ENCODE assay signal across 9 mouse cellular contexts in the genomic region with DNA sequence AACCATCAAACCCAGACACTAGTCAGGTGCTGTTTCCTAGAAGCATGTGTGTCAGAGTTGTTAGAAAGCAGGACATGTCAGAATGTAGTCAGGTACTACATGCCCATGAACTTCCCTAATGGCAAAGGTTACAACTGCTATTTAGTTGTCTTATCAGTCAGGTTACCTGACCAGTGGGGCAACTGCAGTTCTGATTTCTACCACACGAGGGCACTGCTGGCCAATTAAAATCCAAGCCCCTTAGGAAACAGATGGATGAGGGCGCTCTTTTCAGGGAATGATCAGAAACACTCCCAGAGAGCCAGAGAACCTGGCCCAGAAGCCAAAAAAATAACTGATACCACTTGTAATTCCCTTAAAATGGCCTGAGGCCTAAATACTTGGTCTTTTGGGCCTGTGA.
A peak's percentile ranks its signal among the peaks of the same experiment; 100 is the strongest.
DNase-seq lines count a peak whose midpoint lies in the region; TF ChIP-seq lines count a peak whose summit lies in the region.
"Had no signal": no experiment of that assay in that cellular context is flagged by ENCODE, and none has a peak within 500 bp of the region (broad histone marks: within the 10 kb centered on the region; RNA-seq: fewer than 3 reads in every experiment).

No protein-coding gene starts in this region.

- 10% methylated on average over 2 of the region's 2 CpGs for WGBS in lung, adult 2 months

- H3K4me1 ChIP-seq in lung, adult 2 months (ENCODE audit: control insufficient read depth, insufficient read depth, low read length), result no peaks in the 10 kb centered on the region
- H3K4me1 ChIP-seq: lung, embryonic 15.5 days had no signal

- peak; percentile 80 for DNase-seq in ES-CJ7 (ENCODE audit: low read depth, low spot score)
- DNase-seq in adrenal gland, postnatal 14 days, result peak; percentile 87
- DNase-seq in embryo, embryonic 9.5 days (ENCODE audit: extremely low spot score), result peak; percentile 84
- DNase-seq in gonadal fat pad, adult 2 months (ENCODE audit: low read depth), result peak; percentile 17
- peak; percentile 73 to 91 for DNase-seq in kidney, postnatal 36 days
- peak; percentile 85 for DNase-seq in lung, adult 2 months
- peak; percentile 82 for DNase-seq in right cerebral cortex, postnatal 14 days
- DNase-seq in urinary bladder, postnatal 14 days (ENCODE audit: low spot score), result peak; percentile 82

- no peak overlapping the region for H3K4me3 ChIP-seq in lung, adult 2 months (replicated peaks; ENCODE audit: extremely low read depth, low read depth, low read length)
- H3K4me3 ChIP-seq: lung, embryonic 15.5 days had no signal

- no peak for TF ChIP-seq POLR2A in lung, adult 2 months (IDR thresholded peaks at IDR 0.05; ENCODE audit: borderline replicate concordance, extremely low read depth, low read depth, low read length)

- peak; percentile 68 for TF ChIP-seq CTCF in lung, adult 2 months (IDR thresholded peaks at IDR 0.05; ENCODE audit: insufficient read depth, low read length)

Comparison
In these comparisons a context has a peak if more than half of its experiments do, and no peak if none do; other contexts are left out.
1. DNase-seq: peak in every context shown above with its lines; median percentile 87 in adrenal gland, postnatal 14 days; 85 in lung, adult 2 months; 84 in embryo, embryonic 9.5 days; 82 in kidney, postnatal 36 days; 82 in right cerebral cortex, postnatal 14 days; 82 in urinary bladder, postnatal 14 days; 80 in ES-CJ7; 17 in gonadal fat pad, adult 2 months.